Comparison of ENCODE assay signal across 8 mouse cellular contexts in genomic region chr7:45015344-45015956, GRCm38 (mm10). TPM values are rescaled to one million over a fixed set of nuclear protein-coding genes. Genes with fewer than 3 reads are reported as not detected.
DNase-seq lines count a peak whose midpoint lies in the region; ATAC-seq lines count a peak whose summit lies in the region.

No protein-coding gene starts in this region.

- peak; percentile 26 for DNase-seq in embryo, embryonic 10.5 days (ENCODE audit: low spot score)
- DNase-seq in embryo, embryonic 9.5 days (ENCODE audit: extremely low spot score) = no peak
- peak; percentile 45 for DNase-seq in 416B (ENCODE audit: low read depth)
- DNase-seq in left cerebral cortex, postnatal 25 days (ENCODE audit: low spot score in 2 of 2) = no peak
- DNase-seq in layer of hippocampus, postnatal 10 days (ENCODE audit: low spot score in 2 of 2) = no peak

- ATAC-seq in forebrain, embryonic 12.5 days (ENCODE audit: low FRiP score) = no peak
- no peak for ATAC-seq in liver, embryonic 12.5 days
- no peak for ATAC-seq in inflammation-experienced regulatory T-cells, adult 6 months

- peaks cover 23% of the 10 kb centered on the region for H3K27me3 ChIP-seq in forebrain, embryonic 12.5 days
- H3K27me3 ChIP-seq in liver, embryonic 12.5 days (replicated peaks) = peaks cover 26% of the 10 kb centered on the region

- H3K4me2 ChIP-seq in forebrain, embryonic 12.5 days = peak overlapping the region; percentile 79
- peak overlapping the region; percentile 98 for H3K4me2 ChIP-seq in liver, embryonic 12.5 days

- H3K36me3 ChIP-seq in forebrain, embryonic 12.5 days (replicated peaks) = peaks cover 33% of the 10 kb centered on the region
- H3K36me3 ChIP-seq in liver, embryonic 12.5 days = peaks cover 35% of the 10 kb centered on the region

- H3K9ac ChIP-seq in forebrain, embryonic 12.5 days = peak overlapping the region; percentile 90
- peak overlapping the region; percentile 96 for H3K9ac ChIP-seq in liver, embryonic 12.5 days

- peak overlapping the region; percentile 83 for H3K27ac ChIP-seq in forebrain, embryonic 12.5 days
- H3K27ac ChIP-seq in liver, embryonic 12.5 days = peak overlapping the region; percentile 92

- H3K4me3 ChIP-seq in forebrain, embryonic 12.5 days (replicated peaks) = peak overlapping the region; percentile 95
- H3K4me3 ChIP-seq in liver, embryonic 12.5 days = peak overlapping the region; percentile 93

- intact Hi-C loops in left cerebral cortex, postnatal 25 days (cut with DNase I) = loop anchor here (2.0 kb wide), 1 partner anchor 17 kb away; the partner anchor contains the start of gene Bcl2l12

- 1% methylated on average over 20 of the region's 20 CpGs for WGBS in forebrain, embryonic 12.5 days
- under 1% methylated on average over 20 of the region's 20 CpGs for WGBS in liver, embryonic 12.5 days (ENCODE audit: insufficient replicate concordance)

- H3K4me1 ChIP-seq in forebrain, embryonic 12.5 days = peaks cover 28% of the 10 kb centered on the region
- H3K4me1 ChIP-seq in liver, embryonic 12.5 days = peaks cover 53% of the 10 kb centered on the region

- H3K9me3 ChIP-seq in forebrain, embryonic 12.5 days = no peaks in the 10 kb centered on the region
- H3K9me3 ChIP-seq in liver, embryonic 12.5 days (replicated peaks) = no peaks in the 10 kb centered on the region

RNA-seq across cellular contexts. Expression of gene Scaf1, which starts 0.7 kb away (rescaled TPM):
- 47.4 and 52.0 TPM in 2 replicates for polyA plus RNA-seq in forebrain, embryonic 12.5 days (2016; fragmentation: Nextera tagmentation; extraction: Ambion mirVana)
- 19.0 and 21.4 TPM in 2 replicates for polyA plus RNA-seq in liver, embryonic 12.5 days (2016; fragmentation: Nextera tagmentation; extraction: Ambion mirVana)
- polyA plus RNA-seq in inflammation-experienced regulatory T-cells, adult 6 months (2017; shearing (Covaris generic)) = 1 to 10 TPM; 7.4 to 8.9 (median 8.7) TPM
- 100 to 1,000 TPM; 161 to 163 TPM for total RNA-seq in left cerebral cortex, postnatal 25 days (2021)
- total RNA-seq in layer of hippocampus, postnatal 10 days (2021) = 100 to 1,000 TPM; 141 to 145 TPM

RNA-seq across cellular contexts. Expression of gene Rras, which starts 2.3 kb away (rescaled TPM):
- 11.4 and 13.8 TPM in 2 replicates for polyA plus RNA-seq in forebrain, embryonic 12.5 days (2016; fragmentation: Nextera tagmentation; extraction: Ambion mirVana)
- 13.9 and 15.5 TPM in 2 replicates for polyA plus RNA-seq in liver, embryonic 12.5 days (2016; fragmentation: Nextera tagmentation; extraction: Ambion mirVana)
- polyA plus RNA-seq in inflammation-experienced regulatory T-cells, adult 6 months (2017; shearing (Covaris generic)) = 1 to 10 TPM; 3.2 to 6.5 (median 5.1) TPM
- 10 to 100 TPM; 12.0 to 13.8 TPM for total RNA-seq in left cerebral cortex, postnatal 25 days (2021)
- 10 to 100 TPM; 12.2 to 12.3 TPM for total RNA-seq in layer of hippocampus, postnatal 10 days (2021)

RNA-seq across cellular contexts. Expression of gene Bcl2l12, which starts 16.9 kb away (rescaled TPM):
- 57.8 and 66.4 TPM in 2 replicates for polyA plus RNA-seq in forebrain, embryonic 12.5 days (2016; fragmentation: Nextera tagmentation; extraction: Ambion mirVana)
- polyA plus RNA-seq in liver, embryonic 12.5 days (2016; fragmentation: Nextera tagmentation; extraction: Ambion mirVana) = 23.6 and 25.4 TPM in 2 replicates
- polyA plus RNA-seq in inflammation-experienced regulatory T-cells, adult 6 months (2017; shearing (Covaris generic)) = 10 to 100 TPM; 21.0 to 29.3 (median 26.6) TPM
- total RNA-seq in left cerebral cortex, postnatal 25 days (2021) = 1 to 10 TPM; 2.7 TPM
- 1 to 10 TPM; 5.4 to 5.5 TPM for total RNA-seq in layer of hippocampus, postnatal 10 days (2021)

RNA-seq across cellular contexts. Expression of gene Irf3, which starts 18.0 kb away (rescaled TPM):
- 72.4 and 73.0 TPM in 2 replicates for polyA plus RNA-seq in forebrain, embryonic 12.5 days (2016; fragmentation: Nextera tagmentation; extraction: Ambion mirVana)
- polyA plus RNA-seq in liver, embryonic 12.5 days (2016; fragmentation: Nextera tagmentation; extraction: Ambion mirVana) = 50.4 and 55.9 TPM in 2 replicates
- polyA plus RNA-seq in inflammation-experienced regulatory T-cells, adult 6 months (2017; shearing (Covaris generic)) = 100 to 1,000 TPM in 2 of 3 experiments, 10 to 100 TPM in 1; 83.6 to 119 (median 115) TPM
- 10 to 100 TPM; 31.4 to 42.7 TPM for total RNA-seq in left cerebral cortex, postnatal 25 days (2021)
- 10 to 100 TPM; 38.1 to 42.5 TPM for total RNA-seq in layer of hippocampus, postnatal 10 days (2021)

RNA-seq across cellular contexts. Expression of gene Prmt1, which starts 29.1 kb away (rescaled TPM):
- 585 and 631 TPM in 2 replicates for polyA plus RNA-seq in forebrain, embryonic 12.5 days (2016; fragmentation: Nextera tagmentation; extraction: Ambion mirVana)
- polyA plus RNA-seq in liver, embryonic 12.5 days (2016; fragmentation: Nextera tagmentation; extraction: Ambion mirVana) = 248 and 262 TPM in 2 replicates
- 10 to 100 TPM; 37.3 to 84.6 (median 70.6) TPM for polyA plus RNA-seq in inflammation-experienced regulatory T-cells, adult 6 months (2017; shearing (Covaris generic))
- total RNA-seq in left cerebral cortex, postnatal 25 days (2021) = 100 to 1,000 TPM; 140 to 163 TPM
- 100 to 1,000 TPM; 232 to 248 TPM for total RNA-seq in layer of hippocampus, postnatal 10 days (2021)

Comparison
In these comparisons a context has a peak if more than half of its experiments do, and no peak if none do; other contexts are left out.
1. DNase-seq: peak in embryo, embryonic 10.5 days (single experiment) and 416B (single experiment); none in embryo, embryonic 9.5 days (single experiment), left cerebral cortex, postnatal 25 days (0 of 2) and layer of hippocampus, postnatal 10 days (0 of 2).